ENCODE assay signal across 8 mouse cellular contexts in the genomic region with DNA sequence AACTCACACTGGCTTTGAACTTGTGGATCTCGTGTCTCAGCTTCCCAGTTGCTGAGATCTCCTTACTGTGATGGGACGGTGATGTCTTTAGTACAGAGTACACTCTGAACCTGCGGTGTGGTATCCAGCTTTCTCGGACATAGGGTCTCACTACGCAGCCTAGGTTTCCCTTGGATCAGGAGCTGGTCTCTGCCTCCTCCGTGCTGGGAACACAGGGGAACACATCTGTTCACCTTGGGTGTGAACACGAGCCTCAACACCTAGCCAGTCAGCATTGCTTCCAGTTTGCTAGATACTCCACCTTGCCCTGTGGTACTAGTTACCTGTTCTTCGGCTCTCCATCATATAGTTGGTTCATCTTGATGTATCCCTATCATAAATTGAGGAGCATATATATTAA. TPM values are rescaled to one million over a fixed set of nuclear protein-coding genes. Genes with fewer than 3 reads are reported as not detected.
DNase-seq lines count a peak whose midpoint lies in the region; ATAC-seq and TF ChIP-seq lines count a peak whose summit lies in the region.

No protein-coding gene starts in this region.

- no peak for TF ChIP-seq CTCF in gastrocnemius, adult 2 months (IDR thresholded peaks at IDR 0.05)
- TF ChIP-seq CTCF in CH12.LX (conservative IDR thresholded peaks at IDR 0.05 in 1 of 2, IDR thresholded peaks at IDR 0.05 in 1 of 2; ENCODE audit: low read depth in 2 of 2, low read length in 2 of 2): no peak
- no peak for TF ChIP-seq CTCF in forebrain, postnatal 0 days (IDR thresholded peaks at IDR 0.05; ENCODE audit: low read depth)

- TF ChIP-seq RAD21 in CH12.LX (IDR thresholded peaks at IDR 0.05; ENCODE audit: low read depth, low read length): no peak

- peak overlapping the region; percentile 93 for H3K27ac ChIP-seq in gastrocnemius, adult 2 months
- no peak overlapping the region for H3K27ac ChIP-seq in CH12.LX (ENCODE audit: insufficient read depth, low read depth)
- no peak overlapping the region for H3K27ac ChIP-seq in forebrain, postnatal 0 days (ENCODE audit: low read depth, low read length)
- H3K27ac ChIP-seq in liver, embryonic 15.5 days (replicated peaks): no peak overlapping the region

- H3K4me1 ChIP-seq in CH12.LX (ENCODE audit: control insufficient read depth in 1 of 2, insufficient read depth in 2 of 2): peaks cover 3 to 14% of the 10 kb centered on the region in 2 experiments; a peak in 3 of 4 replicates
- H3K4me1 ChIP-seq in forebrain, postnatal 0 days (ENCODE audit: insufficient read depth): peaks cover 5% of the 10 kb centered on the region
- peaks cover 13% of the 10 kb centered on the region for H3K4me1 ChIP-seq in liver, embryonic 15.5 days (replicated peaks)

- no peaks in the 10 kb centered on the region for H3K79me2 ChIP-seq in CH12.LX (replicated peaks; ENCODE audit: control insufficient read depth, extremely low read depth, insufficient read depth, poor library complexity, severe bottlenecking)

- in situ Hi-C loops in CH12.LX (cut with MboI; ENCODE audit: low pct_ligation_motif_present, low pct_unique_long_range_greater_than_20kb, low sequenced_read_pairs): no loop called here

- H3K9me3 ChIP-seq in CH12.LX (replicated peaks; ENCODE audit: low read length): no peaks in the 10 kb centered on the region
- H3K9me3 ChIP-seq in forebrain, postnatal 0 days (ENCODE audit: low read length): no peaks in the 10 kb centered on the region
- no peaks in the 10 kb centered on the region for H3K9me3 ChIP-seq in liver, embryonic 15.5 days (replicated peaks)

- WGBS in forebrain, postnatal 0 days: 91% methylated on average over 8 of the region's 8 CpGs
- WGBS in liver, embryonic 15.5 days (ENCODE audit: insufficient replicate concordance): 79% methylated on average over 8 of the region's 8 CpGs

- peak overlapping the region; percentile 91 for H3K4me3 ChIP-seq in gastrocnemius, adult 2 months
- peak overlapping the region; percentile 0 to 94 (median 83) for H3K4me3 ChIP-seq in CH12.LX (replicated peaks in 1 of 3; ENCODE audit: low read depth in 2 of 3, low read length in 2 of 3, poor library complexity in 1 of 3)
- no peak overlapping the region for H3K4me3 ChIP-seq in forebrain, postnatal 0 days (ENCODE audit: low read depth, low read length)
- peak overlapping the region; percentile 77 for H3K4me3 ChIP-seq in liver, embryonic 15.5 days (replicated peaks)

- intact Hi-C loops in gastrocnemius, adult 2 months (cut with DNase I): loop anchor here (5.0 to 10.0 kb wide), 2 partner anchors 266 to 854 kb away; partner anchors contain the start of genes Mfap3l and Sh3rf1

- H3K4me2 ChIP-seq in CH12.LX (ENCODE audit: insufficient read depth, low read depth, poor library complexity, severe bottlenecking): peak overlapping the region; percentile 54
- peak overlapping the region; percentile 82 for H3K4me2 ChIP-seq in forebrain, postnatal 0 days (ENCODE audit: low read depth)
- H3K4me2 ChIP-seq in liver, embryonic 15.5 days: peak overlapping the region; percentile 82

- no peak for DNase-seq in gastrocnemius, adult 2 months
- DNase-seq in gastrocnemius, postnatal 10 days: no peak
- DNase-seq in CH12.LX (ENCODE audit: extremely low read depth): no peak
- DNase-seq in forebrain, postnatal 0 days: no peak
- DNase-seq in spleen, adult 12 weeks (ENCODE audit: low spot score): no peak
- DNase-seq in adrenal gland, postnatal 4 days (ENCODE audit: low spot score in 2 of 2): no peak

- H3K36me3 ChIP-seq in CH12.LX (replicated peaks in 1 of 2; ENCODE audit: control insufficient read depth in 1 of 2, insufficient read depth in 1 of 2, low read length in 1 of 2): peaks cover 15 to 32% of the 10 kb centered on the region in 2 experiments
- peaks cover 3% of the 10 kb centered on the region; the same call in 1 of the 2 replicates for H3K36me3 ChIP-seq in forebrain, postnatal 0 days (ENCODE audit: insufficient read depth)
- H3K36me3 ChIP-seq in liver, embryonic 15.5 days (replicated peaks): peaks cover 9% of the 10 kb centered on the region; the same call in 1 of the 2 replicates

- H3K9ac ChIP-seq in CH12.LX (ENCODE audit: insufficient read depth, low read depth): peak overlapping the region; percentile 88; the same call in 1 of the 2 replicates
- H3K9ac ChIP-seq in forebrain, postnatal 0 days: no peak overlapping the region
- no peak overlapping the region for H3K9ac ChIP-seq in liver, embryonic 15.5 days

- dilution Hi-C loops in CH12.LX (cut with MboI; ENCODE audit: extremely low pct_ligation_motif_present, extremely low pct_unique_long_range_greater_than_20kb, low sequenced_read_pairs): no loop called here

- H3K27me3 ChIP-seq in CH12.LX (replicated peaks): no peaks in the 10 kb centered on the region
- no peaks in the 10 kb centered on the region for H3K27me3 ChIP-seq in forebrain, postnatal 0 days (ENCODE audit: insufficient read depth, low read length)
- no peaks in the 10 kb centered on the region for H3K27me3 ChIP-seq in liver, embryonic 15.5 days

- ATAC-seq in forebrain, postnatal 0 days: no peak
- no peak for ATAC-seq in liver, embryonic 15.5 days (ENCODE audit: insufficient read depth)
- no peak for ATAC-seq in megakaryocyte-erythroid progenitor cell, adult 5-6 weeks (replicated peaks; ENCODE audit: low FRiP score, low TSS enrichment, poor library complexity, severe bottlenecking)

- no peak for TF ChIP-seq POLR2A in CH12.LX (IDR thresholded peaks at IDR 0.05; ENCODE audit: low read depth, low read length)

- TF ChIP-seq EP300 in CH12.LX (IDR thresholded peaks at IDR 0.05; ENCODE audit: low read length): no peak

TF ChIP-seq in CH12.LX, 34 proteins besides CTCF, POLR2A, EP300 and RAD21:
- no peak for TF ChIP-seq BHLHE40 (IDR thresholded peaks at IDR 0.05; ENCODE audit: low read depth, low read length)
- no peak for TF ChIP-seq PAX5 (IDR thresholded peaks at IDR 0.05; ENCODE audit: low read length)
- no peak for TF ChIP-seq SMC3 (IDR thresholded peaks at IDR 0.05; ENCODE audit: low read depth, low read length)

RNA-seq across cellular contexts. Expression of gene Cbr4, which starts 1.1 kb away (rescaled TPM):
- 10 to 100 TPM; 31.5 to 42.1 TPM for total RNA-seq in gastrocnemius, adult 2 months (2021)
- 10 to 100 TPM; 28.5 to 32.2 TPM for total RNA-seq in gastrocnemius, postnatal 10 days (2021)
- total RNA-seq in CH12.LX (2012; rRNA removed) (35.1 and 40.2 TPM in 2 replicates), CH12.LX (2014; rRNA removed) (59.1 and 66.3 TPM in 2 replicates)
- 37.0 and 43.1 TPM in 2 replicates for polyA plus RNA-seq in CH12.LX (2012; ENCODE audit: insufficient read length, low read depth)
- total RNA-seq in forebrain, postnatal 0 days (2014; rRNA removed): 8.3 and 12.2 TPM in 2 replicates
- 23.0 and 28.9 TPM in 2 replicates for polyA plus RNA-seq in forebrain, postnatal 0 days (2015; fragmentation: Nextera tagmentation; extraction: Ambion mirVana)
- 19.5 and 20.1 TPM in 2 replicates for polyA plus RNA-seq in liver, embryonic 15.5 days (2015; fragmentation: Nextera tagmentation; extraction: Ambion mirVana)
- 13.0 and 31.4 TPM in 2 replicates for total RNA-seq in megakaryocyte-erythroid progenitor cell, adult 5-6 weeks (2014; fragmentation: Nextera tagmentation)
- total RNA-seq in megakaryocyte-erythroid progenitor cell, adult 5-6 weeks (2017): 54.0 and 56.1 TPM in 2 replicates
- 10 to 100 TPM; 54.6 to 65.9 TPM for total RNA-seq in adrenal gland, postnatal 4 days (2021)
